Mouse (Mus musculus): ENCODE results near the gene Tha1. TPM values are rescaled to one million over a fixed set of nuclear protein-coding genes. Genes with fewer than 3 reads are reported as not detected.

Gene Tha1
- 1 to 10 TPM; 4.3 to 5.2 TPM for total RNA-seq (2021)
- long read RNA-seq, experiment 1, partial matches to known transcripts, result 0 of 2 reads
- long read RNA-seq, experiment 1, other reads (novel, unspliced or antisense), result 0 of 2 reads
- long read RNA-seq, experiment 2, partial matches to known transcripts, result 0 of 7 reads
- long read RNA-seq, experiment 2, other reads (novel, unspliced or antisense), result 4 of 7 reads

DNA sequence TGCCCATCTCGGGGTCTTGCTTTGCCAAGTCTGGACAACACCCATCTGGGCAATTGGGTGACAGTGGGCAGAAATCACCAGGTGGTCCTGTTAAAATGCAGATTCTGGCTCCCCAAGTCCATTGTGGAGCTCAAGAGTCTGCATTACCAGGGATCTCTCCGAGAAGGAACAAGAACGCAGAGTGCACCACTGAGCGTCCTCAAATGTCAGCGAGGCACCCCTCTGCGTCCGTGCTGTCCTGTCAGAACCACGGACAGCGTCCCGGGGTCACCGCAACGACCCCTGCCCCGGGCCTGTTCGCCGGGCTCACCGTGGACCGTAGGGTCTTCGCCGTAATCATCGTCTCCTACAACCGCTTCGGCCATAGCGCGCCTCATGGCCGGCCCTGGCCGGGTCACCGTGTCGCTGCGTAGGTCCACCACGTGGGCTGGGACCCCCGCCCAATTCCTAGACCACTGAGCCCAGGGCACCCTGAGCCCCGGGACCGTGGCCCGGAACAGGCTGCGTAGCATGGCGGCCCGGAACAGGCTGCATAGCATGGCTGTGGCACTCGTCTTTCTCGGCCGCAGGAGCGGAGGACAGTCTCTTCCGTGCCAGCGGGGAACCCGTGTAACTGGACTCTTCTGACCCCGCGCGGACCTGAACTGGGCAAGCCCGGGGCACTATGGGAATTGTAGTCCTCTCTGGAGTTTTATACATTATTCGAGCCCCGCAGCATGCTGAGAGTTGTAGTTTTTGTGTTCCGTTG lies at the start of gene Tha1:
TSS of gene Tha1 (minus strand) at position 621 of the 748 bp plus-strand sequence.
- intact Hi-C loops (cut with DNase I), result loop anchor here (5.0 kb wide), 2 partner anchors 94 to 344 kb away; no protein-coding TSS in a partner anchor
- peak; percentile 74 to 76 for DNase-seq

DNA sequence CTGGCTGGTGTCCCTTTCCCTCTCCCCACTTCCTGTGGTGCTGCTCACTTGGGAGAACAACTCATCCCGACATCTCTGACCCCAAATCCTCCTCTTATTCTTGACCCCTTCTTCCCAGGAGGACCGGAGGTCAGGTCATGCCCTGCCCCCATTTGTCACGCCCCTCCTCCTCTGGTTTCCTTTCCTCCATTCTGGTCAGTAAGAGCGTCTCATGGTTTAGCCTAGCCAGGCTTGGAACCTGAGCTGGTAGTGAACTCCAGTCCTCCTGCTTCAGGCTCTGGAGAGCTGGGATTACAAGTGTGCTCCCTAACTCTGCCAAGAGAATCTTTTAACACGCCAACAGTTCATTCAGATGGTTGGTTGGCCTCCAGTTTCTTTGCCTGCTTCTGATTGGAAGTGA lies 45.9 kb upstream of the Tha1 start:
- intact Hi-C loops (cut with DNase I), result no loop called here

DNA sequence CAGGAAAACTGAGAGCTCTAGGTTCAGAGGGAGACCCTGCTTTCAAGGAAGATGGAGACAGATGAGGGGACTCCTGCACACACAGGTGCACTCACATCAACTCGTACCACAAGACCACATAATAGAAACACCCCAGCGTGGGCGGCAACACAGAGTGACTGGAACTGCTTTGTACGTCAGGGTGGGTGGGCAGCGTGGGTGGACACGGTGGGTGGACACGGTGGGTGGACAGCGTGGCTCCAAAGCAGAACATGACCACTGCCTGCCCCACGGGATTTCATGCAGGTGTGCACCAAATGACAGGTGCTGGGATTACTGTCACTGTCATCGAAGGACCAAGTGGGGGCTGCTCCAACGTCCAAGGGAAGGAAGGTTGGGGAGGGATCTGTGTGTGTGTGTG lies 45.3 kb upstream of the Tha1 start:
- no peak for DNase-seq
- intact Hi-C loops (cut with DNase I), result no loop called here

More for the DNA sequence above, 45.9 kb upstream of the Tha1 start:
- DNase-seq, result no peak

DNA sequence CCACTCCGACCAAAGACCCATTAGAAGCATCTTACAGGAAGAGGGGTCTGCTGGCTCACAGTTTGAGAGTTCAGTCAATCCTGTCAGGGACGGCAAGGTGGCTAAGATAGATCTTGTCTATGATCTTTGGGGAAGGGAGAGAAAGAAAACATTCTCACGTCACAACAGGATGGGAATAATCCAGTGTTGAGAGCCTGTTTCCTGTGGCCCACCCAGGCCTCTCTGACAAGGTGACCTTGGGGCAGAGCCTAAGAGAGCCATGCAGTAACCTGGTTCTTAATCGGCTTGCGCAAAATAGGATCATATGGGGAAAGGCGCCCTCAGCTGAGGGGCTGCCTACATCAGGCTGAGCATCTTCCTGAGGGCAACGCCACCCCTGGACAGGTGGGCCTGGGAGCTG lies 42.6 kb upstream of the Tha1 start:
- intact Hi-C loops (cut with DNase I), result loop anchor here (2.0 kb wide), 1 partner anchor 55 kb away; the partner anchor contains the start of gene Socs3
- DNase-seq, result no peak

DNA sequence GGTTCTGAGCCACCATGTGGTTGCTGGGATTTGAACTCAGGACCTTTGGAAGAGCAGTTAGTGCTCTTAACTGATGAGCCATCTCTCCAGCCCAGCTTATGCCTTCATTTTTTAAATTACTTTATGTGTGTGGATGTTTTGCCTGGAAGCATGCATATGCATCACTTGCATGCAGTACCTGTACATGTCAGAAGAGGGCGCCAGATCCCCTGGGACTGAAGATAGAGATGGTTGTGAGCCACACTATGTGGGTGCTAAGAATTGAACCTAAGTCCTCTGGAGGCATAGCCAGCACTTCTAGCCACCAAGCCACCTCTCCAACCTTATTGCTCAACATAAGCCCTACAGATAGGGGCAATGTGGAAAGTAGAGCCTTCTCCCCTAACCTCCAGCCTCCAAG lies 42.1 kb upstream of the Tha1 start:
- intact Hi-C loops (cut with DNase I), result loop anchor here (2.0 kb wide), 1 partner anchor 55 kb away; the partner anchor contains the start of gene Socs3

DNA sequence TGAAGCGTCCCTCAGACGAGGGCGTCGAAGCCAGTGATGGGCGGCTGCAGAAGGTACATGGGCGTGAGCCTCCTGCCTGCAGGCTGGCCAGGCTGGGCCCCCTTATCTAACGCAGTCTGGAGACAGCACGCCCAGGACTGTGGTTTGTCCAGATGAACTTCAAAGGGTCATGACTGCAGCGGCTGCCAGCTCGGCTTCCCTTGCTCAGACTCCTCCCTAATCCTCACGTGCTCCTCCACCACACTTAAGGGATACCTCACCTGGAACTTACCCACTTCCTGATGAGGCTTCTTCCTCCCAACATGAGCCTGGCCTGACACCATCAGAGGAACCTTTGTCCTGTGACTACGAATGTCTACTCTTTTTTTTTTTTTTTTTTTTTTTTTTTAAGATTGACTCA lies 41.2 kb upstream of the Tha1 start:
- intact Hi-C loops (cut with DNase I), result loop anchor here (2.0 kb wide), 1 partner anchor 56 kb away; the partner anchor contains the start of gene Socs3
- no peak for DNase-seq

More for the DNA sequence above, 42.1 kb upstream of the Tha1 start:
- no peak for DNase-seq

DNA sequence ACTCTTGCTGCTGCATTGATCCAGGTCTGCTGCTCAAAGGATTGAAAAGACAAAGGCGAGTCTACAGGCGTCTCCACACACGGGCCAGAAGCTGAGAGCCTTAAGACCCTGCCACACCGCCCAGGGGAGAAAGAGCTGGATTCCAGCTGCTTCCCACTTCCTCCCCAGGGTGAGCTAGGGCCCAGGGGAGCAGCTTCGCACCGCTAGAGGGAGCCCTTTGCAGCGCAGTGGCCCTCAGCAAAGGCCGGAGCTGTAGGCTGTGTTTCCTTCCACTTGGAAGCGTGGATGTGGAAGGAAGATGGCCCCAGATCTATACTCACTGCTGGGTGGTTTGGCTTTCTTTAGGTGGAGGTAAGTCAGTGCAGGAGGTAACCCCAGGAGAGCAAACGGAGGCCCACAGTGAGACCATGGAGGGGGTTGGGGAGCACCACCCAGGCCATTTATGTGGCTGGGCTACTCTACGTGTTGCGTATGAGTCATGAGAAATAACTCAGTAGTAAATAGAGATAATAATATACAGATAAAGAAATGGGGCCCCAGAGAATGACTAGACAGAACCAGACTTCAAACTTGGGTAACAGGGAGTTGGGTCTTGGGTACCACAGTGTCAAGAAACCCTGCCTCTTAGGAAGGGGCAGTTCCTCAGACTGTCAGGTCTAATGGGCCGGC lies 39.5 kb upstream of the Tha1 start:
- DNase-seq, result peak; percentile 78 to 80
- intact Hi-C loops (cut with DNase I), result loop anchor here (2.0 kb wide), 1 partner anchor 110 kb away; no protein-coding TSS in a partner anchor

DNA sequence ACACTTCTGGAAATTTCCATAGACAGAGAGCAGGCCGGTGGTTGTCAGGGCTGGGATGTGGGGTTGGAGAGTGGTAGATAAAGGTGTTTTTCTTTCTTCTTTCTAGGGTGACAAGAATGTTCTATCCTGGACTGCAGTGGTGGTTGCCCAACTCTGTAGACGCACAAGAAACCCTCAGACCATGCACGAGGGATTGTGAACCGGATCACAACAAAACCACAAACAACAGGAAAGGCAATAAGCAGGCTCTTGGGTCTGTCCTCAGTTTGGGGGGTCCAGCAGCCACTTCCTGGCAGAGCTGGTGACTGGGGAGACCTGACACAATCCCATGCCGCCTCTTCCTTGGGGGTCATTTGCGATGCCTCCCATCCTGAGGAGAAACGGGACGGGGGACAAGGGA lies 36.1 kb upstream of the Tha1 start:
- DNase-seq, result no peak

DNA sequence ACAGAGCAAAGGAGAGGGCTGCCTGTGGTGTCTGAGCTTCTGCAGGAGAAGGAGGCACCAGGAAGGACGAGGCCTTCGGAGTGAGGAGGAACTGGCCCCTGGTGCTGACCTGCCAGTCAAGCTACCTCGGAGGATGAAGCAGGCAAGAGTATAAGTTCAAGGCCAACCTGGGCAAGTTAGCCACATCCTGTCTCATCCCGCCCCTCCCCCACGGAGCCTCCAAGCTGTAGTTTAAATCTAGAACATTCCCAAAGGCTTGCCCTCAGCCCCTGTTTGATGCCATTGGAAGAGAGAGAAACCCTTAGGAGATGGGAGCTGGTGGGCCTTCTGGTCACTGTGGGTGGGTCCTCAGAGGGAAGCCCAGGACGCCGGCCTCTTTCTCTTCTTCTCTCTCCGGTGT lies 31.2 kb upstream of the Tha1 start:
- DNase-seq, result no peak
- intact Hi-C loops (cut with DNase I), result no loop called here

More for the DNA sequence above, 36.1 kb upstream of the Tha1 start:
- intact Hi-C loops (cut with DNase I), result no loop called here

DNA sequence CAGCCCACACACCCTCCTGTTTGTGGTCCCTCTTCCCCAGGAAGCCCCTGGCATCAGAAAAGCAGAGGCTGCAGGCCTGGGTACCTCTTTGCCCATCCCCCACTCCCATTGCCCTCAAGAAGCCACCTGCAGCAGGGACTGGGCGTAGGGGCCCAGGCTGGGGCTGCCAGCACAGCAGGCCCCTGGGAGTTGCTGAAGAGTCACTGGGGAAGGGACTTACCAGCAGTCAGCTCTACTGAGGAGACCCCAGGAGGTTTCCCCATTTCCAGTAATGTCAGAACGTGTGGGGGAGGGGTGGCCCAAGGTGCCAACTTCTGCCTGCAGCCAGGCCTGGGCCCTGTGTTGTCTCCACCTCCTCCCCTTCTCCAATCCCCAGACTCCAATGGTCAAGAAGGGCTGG lies 29.0 kb upstream of the Tha1 start:
- no peak for DNase-seq
- intact Hi-C loops (cut with DNase I), result no loop called here

DNA sequence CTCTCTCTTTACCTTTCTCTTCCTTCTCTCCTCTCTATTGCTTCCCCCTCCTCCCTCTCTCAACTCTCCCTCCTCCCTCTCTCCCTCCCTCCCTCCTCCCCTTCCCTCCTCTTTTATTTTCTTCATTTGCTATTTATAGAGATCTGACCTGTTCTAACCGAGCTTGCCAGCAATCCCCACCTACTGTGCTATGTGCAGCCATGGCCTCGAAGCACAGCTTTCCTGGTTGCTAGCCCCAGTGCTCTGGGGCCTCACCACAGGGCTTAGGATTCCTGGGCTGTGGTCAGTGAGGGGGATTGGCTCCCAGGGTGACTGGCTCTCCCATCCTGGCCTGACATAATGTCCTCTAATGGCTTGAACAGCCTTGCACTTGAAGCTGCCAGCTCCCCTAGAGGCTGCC lies 23.3 kb upstream of the Tha1 start:
- DNase-seq, result no peak
- intact Hi-C loops (cut with DNase I), result no loop called here

DNA sequence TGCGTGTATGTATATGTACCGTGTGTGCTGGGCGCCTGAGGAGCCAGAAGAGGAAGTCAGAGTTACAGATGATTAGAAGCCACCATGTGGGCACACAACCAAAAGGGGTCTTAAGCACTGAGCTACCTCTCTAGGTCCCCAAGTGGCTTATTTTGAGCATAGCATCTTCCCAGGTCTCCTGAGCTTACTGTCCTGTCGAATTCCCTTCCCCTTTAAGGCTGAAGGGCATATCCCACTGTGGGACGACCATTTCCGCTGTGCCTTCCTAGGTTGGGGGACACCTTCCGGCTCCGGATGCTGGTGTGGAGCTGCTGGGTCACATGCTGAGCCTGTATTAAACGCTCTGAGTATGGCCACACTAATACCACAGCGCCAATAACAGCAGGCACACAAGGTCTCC lies 21.4 kb upstream of the Tha1 start:
- DNase-seq, result no peak
- intact Hi-C loops (cut with DNase I), result no loop called here

DNA sequence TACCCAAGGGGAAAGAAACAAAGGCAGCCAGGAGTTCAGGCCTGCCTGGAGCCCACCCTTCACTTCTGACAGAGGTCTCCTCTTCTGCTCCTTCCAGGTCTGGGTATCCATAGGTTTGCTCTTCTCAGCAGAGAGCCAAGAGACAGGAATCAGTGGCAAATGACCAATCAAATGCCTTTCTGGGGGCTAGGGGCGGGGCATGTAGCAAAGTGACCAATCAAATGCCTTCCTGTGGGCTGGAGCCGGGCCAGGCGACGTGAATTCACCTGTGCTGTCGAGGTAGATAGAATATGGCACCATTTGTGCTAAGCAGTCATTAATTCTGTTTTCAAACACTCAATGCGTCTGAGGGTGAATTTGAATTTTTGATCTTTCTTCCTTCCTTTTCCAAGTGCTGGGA lies 18.9 kb upstream of the Tha1 start:
- intact Hi-C loops (cut with DNase I), result no loop called here
- no peak for DNase-seq

DNA sequence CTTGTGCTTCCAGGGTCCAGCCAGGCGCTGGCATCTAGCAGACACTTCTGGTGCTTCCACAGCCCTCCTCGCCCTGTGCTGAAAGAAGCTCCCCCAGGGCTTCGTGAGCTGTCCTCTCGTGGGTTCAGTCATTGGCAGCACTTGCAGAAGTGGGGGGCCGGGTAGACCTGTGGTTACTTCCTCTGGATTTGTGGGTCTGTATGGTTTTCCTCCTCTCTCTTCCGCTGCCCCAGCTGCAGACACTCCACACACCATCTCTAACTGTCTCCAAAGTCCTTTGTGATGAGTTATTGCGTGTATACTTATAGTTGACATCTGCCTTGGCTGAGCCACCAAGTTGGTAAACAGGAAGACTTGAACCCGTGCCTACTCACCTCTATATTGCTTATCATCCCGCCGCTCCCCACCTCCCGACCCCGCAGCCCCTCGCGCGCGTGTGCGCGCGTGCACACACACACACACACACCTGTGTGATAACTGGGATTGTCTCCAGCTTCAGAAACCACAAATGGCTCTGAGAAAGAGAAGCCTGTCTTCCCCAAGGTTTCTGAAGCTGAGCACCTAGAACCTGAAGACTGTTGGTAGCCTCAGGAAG lies 18.4 kb upstream of the Tha1 start:
- intact Hi-C loops (cut with DNase I), result no loop called here
- DNase-seq, result no peak

DNA sequence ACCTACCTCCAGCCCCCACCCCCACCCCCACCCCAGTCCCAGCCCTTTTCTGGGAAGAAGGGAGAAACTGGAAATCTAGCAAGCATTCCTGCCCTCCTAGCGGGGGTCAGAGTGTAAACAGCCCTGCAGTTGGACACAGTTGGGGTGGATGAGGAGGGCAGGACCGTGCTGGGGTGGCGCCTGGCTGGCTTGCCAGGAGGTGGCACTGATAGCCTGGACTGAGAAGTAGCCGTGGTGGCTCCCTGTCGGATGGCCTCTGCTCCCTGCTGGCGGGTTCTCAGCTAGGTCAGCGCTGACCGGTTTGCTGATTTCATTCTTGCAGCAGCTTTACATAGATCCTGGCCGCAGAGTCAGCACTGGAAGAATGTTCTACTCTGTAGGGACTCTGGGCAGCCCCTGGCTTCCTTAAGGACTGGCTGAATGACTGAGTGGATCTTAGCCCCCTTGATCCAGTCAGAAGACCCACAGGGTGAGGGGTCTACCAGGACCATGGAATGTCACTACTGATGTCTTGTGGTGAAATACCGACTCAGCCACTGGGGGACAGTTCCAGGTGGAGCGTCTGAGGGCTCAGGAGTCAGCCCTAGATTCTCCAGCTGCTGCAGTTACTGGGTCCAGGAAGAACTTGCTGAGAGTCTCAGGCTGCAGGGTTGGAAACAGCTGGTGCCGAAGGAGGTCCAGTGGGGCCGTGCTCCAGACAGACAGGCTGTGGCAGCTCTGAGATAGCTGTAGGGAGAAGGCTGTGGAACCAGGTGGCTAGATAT lies 17.4 kb upstream of the Tha1 start:
- intact Hi-C loops (cut with DNase I), result no loop called here
- no peak for DNase-seq

DNA sequence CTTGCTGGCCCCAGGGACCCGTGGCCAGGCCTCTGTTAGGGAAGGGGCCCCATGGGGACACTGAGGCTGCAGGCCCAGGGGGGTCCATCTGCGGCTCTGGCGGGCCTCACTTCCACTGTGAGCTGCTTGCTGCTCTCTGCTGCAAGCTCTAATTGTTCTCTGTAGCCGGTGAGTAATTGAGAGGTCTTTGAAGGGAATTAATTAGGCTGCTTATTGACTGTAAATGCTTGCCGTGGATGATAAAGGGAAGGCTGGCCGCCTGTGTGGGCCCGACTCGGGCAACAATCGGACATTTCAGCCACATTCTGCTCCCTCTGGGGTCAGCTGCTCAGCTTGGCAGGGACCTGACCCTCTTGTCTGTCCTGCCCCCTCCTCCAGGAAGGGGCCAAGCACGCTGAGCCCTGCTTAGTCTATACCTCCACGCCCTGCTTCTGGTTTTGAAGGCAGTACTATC lies 16.6 kb upstream of the Tha1 start:
- intact Hi-C loops (cut with DNase I), result no loop called here
- DNase-seq, result no peak

DNA sequence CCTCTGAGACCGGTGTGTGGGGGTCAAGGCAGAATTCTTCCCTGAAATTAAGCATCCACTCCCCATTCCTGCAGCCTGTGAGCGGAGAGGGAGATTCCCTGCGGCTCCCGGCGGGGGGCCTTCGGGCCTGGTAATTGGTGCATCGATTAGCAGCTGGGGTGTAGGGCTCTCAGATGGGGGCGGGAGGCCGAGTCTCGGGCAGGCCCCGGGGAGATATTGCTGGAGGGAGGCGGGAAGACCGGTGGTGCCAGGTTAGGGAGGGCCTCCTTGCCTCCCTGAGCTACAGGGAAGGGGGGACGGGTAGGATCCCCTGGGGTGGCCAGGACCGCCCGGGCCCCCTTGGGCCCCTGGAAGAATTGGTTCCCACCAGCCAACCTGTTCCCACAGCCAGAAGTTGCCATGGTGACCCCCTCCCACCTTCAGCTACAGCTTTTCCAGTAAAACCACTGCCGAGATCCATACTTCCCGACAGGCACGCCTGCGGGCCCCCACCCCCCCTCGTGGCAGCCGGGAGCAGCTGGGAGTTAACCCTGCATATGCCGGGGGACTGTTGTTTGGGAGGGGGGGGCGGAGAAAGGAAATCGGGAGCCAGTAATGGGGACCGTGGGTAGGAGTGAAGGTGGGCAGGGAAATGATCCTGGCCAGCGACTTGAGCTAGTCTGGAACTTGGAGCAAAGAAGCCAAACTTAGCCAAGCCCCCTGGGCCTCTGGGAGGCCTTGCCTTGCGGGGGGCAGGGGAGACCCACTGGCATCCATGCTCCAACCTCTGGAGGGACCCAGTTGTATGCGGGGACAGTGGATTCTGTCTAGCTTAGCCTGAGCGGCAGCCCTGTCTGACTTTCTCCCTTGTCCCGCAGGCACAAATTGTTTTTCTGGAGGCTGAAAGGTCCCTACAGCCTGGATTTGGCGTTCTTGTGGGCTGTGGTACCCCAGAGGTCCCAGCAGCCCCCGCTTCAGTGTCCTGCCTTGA lies 15.9 kb upstream of the Tha1 start:
- DNase-seq, result no peak
- intact Hi-C loops (cut with DNase I), result no loop called here

DNA sequence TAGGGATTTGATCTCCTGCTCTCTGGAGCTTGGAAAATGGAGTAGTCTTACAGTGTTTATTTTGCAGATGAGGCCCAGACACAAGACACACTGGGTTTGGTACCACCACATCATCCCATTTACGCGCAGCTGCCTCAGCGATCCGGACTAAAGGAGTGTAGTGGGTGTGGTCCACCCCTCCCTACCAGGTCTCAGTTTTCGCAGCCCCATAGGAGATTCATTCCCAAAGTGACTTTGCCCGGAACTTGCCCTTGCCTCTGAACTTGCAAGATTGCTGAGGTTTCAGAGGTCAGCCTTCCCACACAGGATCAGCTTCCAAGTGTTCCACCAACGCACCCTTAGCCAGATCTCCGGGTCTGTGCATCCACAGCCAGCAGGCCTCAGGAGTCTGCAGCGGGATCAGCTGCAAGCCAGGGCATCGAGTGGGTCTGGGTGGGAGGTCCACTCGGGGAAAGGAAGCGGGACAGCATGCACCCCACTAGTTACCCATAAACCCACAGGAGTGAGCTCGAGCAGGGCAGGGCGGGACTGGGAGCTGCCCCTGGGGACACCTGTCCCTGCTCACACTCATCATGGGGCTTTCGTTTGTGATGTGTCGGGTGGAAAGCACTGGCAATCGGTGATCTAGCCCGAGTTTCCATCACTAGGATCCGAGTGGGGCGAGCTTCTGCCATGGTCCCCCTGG lies 15.0 kb upstream of the Tha1 start:
- intact Hi-C loops (cut with DNase I), result no loop called here
- DNase-seq, result no peak

DNA sequence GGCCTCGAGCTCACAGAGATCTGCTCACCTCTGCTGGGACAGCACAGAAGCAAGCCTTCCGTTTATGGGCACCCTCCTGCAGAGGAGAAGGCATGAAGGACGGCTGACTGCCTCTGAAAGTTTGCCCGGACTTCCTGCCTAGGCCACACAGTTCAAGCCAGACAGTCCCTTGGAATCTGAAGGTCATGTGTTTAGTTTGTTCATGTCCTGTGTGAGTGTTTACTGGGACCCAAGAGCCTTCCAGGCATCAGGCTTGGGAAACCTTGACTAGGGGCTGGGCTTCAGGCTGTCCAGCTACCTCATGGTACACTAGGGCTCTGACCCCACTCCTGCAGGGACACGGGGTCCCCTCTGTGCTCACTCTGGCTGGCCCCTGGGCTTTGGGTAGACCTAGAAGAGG lies 12.7 kb upstream of the Tha1 start:
- intact Hi-C loops (cut with DNase I), result no loop called here

More for the DNA sequence above, 12.7 kb upstream of the Tha1 start:
- no peak for DNase-seq
